Mouse (Mus musculus): ENCODE measurements at regions not wholly inside any gene's neighbourhood (a gene's known extent, or its start where the extent isn't known, plus 50 kb on each side); places are given as distances from the start of the nearest gene placed in this dataset.
A peak's percentile ranks its signal among the peaks of the same experiment; 100 is the strongest.
"Not testable (repeated sequence)": the region's sequence is repeated elsewhere in the genome, so short reads cannot be mapped to it uniquely, and the experiment has no call there.

- no peak for DNase-seq
Measured at GRCm38 (mm10) chr9:115422786-115423185, 112.6 kb upstream of the Stt3b start.

- DNase-seq: no peak
Measured at GRCm38 (mm10) chr9:115426682-115427081, 116.5 kb upstream of the Stt3b start.

- no peak for DNase-seq
Measured at GRCm38 (mm10) chr9:115430271-115430670, 120.0 kb upstream of the Stt3b start.

DNA sequence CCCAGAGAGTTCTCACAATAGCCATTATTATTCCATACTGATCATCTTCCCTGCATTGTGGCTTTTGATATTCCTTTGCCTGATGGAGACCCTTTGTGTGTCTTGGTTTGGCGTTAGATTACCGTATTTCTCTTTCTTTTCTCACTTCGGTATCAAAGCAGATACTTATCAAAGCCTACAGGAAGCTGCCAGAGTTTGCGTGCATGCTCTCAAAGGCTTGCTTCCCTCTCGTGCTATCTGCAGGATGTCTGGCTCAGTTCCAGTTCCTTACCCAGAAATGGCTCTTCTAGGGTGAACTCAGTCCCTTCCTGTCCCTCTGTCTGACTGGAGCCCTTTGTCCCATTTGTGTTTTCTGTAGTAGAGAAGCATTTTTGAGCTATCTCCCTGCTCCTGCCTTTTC is 124.5 kb upstream of the Stt3b start:
- DNase-seq: peak; percentile 5 to 22

GRCm38 (mm10) chr9:115436301-115436700 is 126.1 kb upstream of the Stt3b start:
- DNase-seq: no peak

- not testable (repeated sequence) for DNase-seq
Measured at GRCm38 (mm10) chr9:115438234-115438633, 128.0 kb upstream of the Stt3b start.

DNA sequence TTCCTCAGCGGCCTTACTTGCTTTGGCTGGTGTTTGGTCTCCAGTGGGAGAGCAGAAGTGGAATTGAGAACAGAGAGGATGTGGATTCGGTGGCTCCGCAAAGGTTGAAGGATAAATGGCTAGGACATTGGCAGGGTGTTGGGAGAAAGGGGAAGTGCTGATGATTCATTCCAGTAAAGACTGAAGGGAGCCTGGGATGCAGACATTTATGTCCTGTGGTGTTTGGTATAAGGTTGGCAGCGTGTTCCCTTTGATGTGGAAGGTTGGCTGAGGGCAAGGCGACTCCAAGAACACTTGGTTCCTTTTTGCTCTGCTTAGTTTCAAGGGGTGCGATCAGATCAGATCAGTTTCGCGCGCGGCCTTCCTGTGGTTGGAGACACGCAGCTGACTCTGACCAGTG is 136.5 kb upstream of the Stt3b start:
- DNase-seq: no peak

DNA sequence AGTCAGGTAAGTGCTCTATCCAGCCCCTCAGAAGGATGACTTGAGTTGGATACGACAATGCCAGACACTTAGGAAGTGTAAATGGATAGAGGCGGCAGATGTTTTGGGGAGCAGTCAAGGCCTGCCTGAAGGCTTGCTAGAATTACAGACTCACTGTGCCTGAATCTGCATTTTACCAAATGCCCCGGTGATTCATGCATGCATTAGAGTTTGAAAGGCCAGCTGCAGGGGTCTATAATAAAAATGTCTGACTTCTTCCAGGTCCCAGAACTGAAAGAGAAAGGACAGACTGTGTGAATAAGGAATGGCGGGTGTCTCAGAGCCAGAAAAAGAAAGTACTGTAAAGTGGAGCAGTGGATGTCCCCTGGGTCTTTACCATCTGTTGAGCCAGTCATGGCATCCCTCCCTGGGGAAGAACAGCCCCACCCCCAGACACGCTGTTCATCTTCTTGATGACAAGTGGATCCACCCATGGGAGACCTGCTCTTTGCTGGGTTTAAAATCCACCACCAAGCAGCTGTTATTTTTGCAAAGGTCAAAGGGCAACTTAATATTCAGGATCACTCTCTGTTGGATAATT is 140.6 kb upstream of the Stt3b start:
- no peak for DNase-seq

DNA sequence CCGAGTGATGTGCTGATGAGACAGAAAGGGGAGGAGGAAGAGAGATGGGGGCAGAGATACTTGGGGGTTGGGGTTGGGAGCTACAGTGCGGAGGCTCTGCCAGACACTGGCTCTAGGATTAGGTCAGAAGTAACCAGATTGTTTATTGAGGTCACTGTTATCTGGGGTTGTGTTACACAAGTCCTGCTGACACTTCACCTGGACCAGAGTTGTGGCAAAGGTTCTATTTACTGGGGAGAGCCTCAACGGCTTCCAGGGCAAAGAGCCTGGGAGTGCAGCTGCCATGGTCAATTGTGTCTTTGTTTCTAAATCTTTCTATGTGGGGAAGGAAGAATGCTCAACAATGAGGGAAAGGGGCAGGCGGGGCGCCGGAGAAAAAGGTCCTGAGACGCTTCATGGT is 144.6 kb upstream of the Stt3b start:
- DNase-seq: no peak

GRCm38 (mm10) chr9:115456121-115456520 is 145.9 kb upstream of the Stt3b start:
- DNase-seq: no peak

DNA sequence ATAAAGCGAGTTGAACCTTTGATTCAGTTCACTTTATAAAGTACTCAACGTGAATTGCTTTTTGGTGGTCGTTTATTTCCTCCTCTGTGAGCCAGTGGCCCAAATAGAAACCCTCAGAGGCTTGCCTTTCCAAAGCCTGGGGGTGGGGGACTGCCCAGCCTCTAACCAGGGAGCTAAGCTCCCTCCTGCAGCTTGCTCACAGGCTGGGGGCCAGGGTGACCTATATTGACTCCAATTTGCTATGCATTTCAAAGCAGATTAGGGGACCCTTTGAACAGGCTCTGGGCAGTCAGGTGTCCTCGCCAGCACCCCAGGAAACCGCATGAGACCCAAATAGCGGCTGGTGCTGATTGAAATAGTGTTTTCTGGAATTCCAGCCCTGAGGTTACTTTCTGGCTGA is 146.4 kb upstream of the Stt3b start:
- DNase-seq: no peak

- no peak for DNase-seq
Measured at GRCm38 (mm10) chr9:115457889-115458710, 147.9 kb upstream of the Stt3b start.

GRCm38 (mm10) chr9:115459075-115459474 is 148.9 kb upstream of the Stt3b start:
- not testable (repeated sequence) for DNase-seq

DNA sequence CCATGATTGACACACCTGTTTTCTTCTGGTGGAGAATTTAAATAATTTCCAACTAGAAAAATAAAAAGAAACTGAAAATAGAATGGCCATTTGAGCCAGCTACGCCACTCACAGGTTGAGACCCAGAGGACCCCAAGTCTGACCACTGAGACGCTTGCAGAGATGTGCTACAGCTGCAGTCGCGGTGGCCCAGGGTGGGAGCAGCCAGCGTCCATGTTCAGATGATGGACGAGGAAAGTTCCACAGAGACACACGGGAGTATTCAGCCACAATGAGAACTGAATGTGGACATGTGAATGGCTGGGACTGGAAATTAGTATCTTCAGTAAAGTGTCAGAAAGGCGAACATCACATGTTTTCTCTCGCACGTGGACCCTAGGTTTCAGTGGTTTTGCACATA is 155.1 kb upstream of the Stt3b start:
- no peak for DNase-seq

DNA sequence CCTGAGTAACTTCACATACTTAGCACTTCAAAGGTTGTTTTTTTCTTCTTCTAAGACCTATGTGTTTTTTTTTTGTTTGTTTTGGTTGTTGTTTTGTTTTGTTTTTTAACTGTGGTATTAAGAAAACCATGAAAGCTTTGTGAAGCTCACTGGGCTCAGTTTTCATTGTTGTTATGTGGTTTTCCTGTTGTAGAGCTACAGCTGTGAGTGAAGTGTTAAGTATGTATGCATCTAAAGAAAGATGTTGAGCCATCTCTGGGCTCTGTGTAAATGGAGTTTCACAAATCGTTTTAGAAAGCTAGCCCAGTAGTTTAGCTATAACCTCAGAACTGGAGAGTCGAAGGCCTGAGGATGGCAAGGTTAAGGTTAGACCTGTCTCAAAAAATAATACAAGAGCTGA is 158.4 kb upstream of the Stt3b start:
- no peak for DNase-seq

DNA sequence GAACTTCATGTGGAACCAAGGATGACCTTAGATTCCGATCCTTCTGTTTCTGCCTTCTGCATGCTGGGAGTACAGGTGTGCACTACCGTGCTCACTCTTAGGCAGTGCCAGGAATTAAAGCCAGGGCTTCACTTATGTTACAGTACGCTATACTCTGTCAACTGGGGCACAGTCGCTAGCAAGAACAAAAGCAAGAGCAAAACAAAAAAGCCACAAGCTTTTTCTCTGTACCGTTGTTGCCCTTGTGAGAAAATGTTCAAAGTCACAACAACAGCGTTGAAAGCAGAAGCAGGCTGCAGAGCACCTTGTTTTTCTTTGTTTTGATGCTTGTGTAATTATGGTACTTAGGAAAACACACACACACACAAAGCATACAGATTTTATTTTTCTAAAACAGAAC is 161.4 kb upstream of the Stt3b start:
- DNase-seq: no peak

- DNase-seq: no peak
Measured at GRCm38 (mm10) chr9:115473037-115473436, 162.8 kb upstream of the Stt3b start.

- DNase-seq: no peak
Measured at GRCm38 (mm10) chr9:115473847-115474246, 163.6 kb upstream of the Stt3b start.

DNA sequence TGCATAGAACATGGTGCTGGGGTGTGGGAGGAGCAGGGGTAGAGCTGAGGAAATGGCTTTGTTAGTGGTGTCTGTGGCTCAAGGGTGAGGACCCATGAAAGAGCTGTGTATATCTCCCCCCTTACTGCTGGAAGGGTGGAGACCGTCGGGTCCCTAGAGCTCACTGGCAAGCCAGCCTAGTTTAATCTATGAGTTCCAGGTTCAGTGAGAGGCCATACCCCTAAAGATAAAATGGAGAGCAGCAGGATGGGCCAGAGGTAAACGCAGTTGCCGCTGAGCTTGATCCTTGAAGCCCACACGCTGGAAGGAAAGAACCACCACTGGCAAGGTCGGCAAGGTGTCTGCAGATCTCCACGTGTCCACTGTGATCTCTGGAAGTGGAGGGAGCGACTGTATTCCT is 164.1 kb upstream of the Stt3b start:
- no peak for DNase-seq

GRCm38 (mm10) chr9:115476205-115476604 is 166.0 kb upstream of the Stt3b start:
- no peak for DNase-seq

DNA sequence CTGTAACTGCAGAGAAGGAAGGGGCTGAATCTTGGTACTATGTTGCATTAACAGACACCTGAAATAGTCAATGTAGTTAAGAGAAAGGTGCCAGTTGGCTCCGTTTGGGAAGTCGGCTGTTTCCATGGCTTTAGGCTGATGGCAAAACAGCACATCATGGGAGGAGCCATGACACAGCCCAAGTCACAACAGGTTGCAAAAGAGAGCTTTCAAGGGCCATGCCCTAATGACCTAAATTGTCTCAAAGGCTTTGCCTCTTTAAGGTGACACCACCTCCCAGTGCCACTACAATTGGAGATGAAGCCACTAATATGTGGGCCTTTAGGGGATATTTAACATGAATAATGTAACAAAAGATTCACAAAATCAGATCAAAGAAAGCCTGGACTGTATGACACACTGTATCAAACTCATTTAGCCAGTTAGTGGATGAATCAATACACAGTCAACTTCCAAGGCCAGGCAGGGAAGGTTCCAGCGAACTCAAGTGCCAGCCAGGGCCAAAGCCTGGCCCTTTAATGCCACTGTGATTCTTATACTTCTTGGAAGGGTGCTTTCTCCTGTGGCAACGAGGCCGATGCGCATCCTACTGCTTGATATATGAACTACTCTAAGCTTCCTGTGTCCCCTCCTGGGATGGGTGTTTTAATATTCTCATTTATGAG is 167.5 kb upstream of the Stt3b start:
- no peak for DNase-seq

- no peak for DNase-seq
Measured at GRCm38 (mm10) chr9:115478946-115479345, 168.7 kb upstream of the Stt3b start.

- no peak for DNase-seq
Measured at GRCm38 (mm10) chr9:115481176-115481575, 171.0 kb upstream of the Stt3b start.

DNA sequence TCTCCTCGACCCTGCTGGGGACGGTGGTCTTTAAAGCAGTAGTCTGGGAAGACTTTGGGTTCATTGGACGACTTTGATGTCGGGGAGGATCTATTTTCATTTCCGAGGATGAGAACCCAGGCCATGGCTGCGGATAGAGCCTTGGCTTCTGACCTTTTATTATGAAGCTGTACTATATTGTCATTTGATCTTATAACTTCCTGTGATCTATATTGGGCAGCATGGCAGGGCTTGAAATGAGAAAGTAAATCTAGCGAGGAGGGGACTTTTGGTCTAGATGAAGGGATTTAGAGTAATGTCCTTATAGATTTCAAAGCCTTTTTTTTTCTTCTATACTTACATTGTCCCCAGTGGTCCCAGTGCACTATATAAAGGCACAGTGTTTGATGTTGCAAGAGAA is 172.8 kb upstream of the Stt3b start:
- no peak for DNase-seq
